Mouse (Mus musculus) heart, embryonic 15.5 days (tissue): ENCODE measurements around the gene Agpat4. TPM values are rescaled to one million over a fixed set of nuclear protein-coding genes. Genes with fewer than 3 reads are reported as not detected.

Experiments
- ATAC-seq: fragments of 200-750 bp; cut with Nextera tagmentation; replicated peaks from 2 replicates; pipeline ENCODE4 v1.8.0; 2017; ENCODE audit warnings: low read depth, moderate TSS enrichment; ENCODE audit not compliant: insufficient number of reproducible peaks, insufficient read depth, low FRiP score
- H3K27ac ChIP-seq: fragments of 300-500 bp; sonication (generic); 2 replicates; pipeline ENCODE4 v1.5.1; 2015; ENCODE audit warnings: mild to moderate bottlenecking, inconsistent platforms
- H3K27me3 ChIP-seq: fragments of 300-500 bp; sonication (generic); 2 replicates; pipeline ENCODE4 v1.6.1; 2015; ENCODE audit warnings: inconsistent platforms
- H3K36me3 ChIP-seq: fragments of 300-500 bp; sonication (generic); 2 replicates; pipeline ENCODE4 v1.6.1; 2015; ENCODE audit warnings: mild to moderate bottlenecking, inconsistent platforms
- H3K4me1 ChIP-seq: fragments of 300-500 bp; sonication (generic); replicated peaks from 2 replicates; pipeline ENCODE4 v1.6.1; 2015; ENCODE audit warnings: inconsistent platforms
- H3K4me2 ChIP-seq: fragments of 300-500 bp; sonication (generic); 2 replicates; pipeline ENCODE4 v1.6.1; 2015; ENCODE audit warnings: inconsistent platforms, mild to moderate bottlenecking, moderate library complexity
- H3K4me3 ChIP-seq: fragments of 300-500 bp; sonication (generic); 2 replicates; pipeline ENCODE4 v1.5.1; 2015; ENCODE audit warnings: mild to moderate bottlenecking, inconsistent platforms
- H3K9ac ChIP-seq: fragments of 300-500 bp; sonication (generic); 2 replicates; pipeline ENCODE4 v1.6.1; 2015; ENCODE audit warnings: mild to moderate bottlenecking, inconsistent platforms
- H3K9me3 ChIP-seq: fragments of 300-500 bp; sonication (generic); replicated peaks from 2 replicates; pipeline ENCODE4 v1.6.1; 2016; ENCODE audit warnings: inconsistent platforms
- WGBS: fragments of 180-500 bp; shearing (Covaris S2); methylation state at CpG from one replicate; pipeline ENCODE4 v1.1.7; 2015; ENCODE audit warnings: mixed read lengths; 5-methylcytosine and 5-hydroxymethylcytosine counted together
- polyA plus RNA-seq: library from polyadenylated mRNA; unstranded; fragments of >200 nt; fragmentation: Nextera tagmentation; extraction: Ambion mirVana; gene quantifications from 2 replicates; pipeline ENCODE4 v1.2.1, GENCODE M21; 2015

The Agpat4 gene
- 13.6 and 19.0 TPM in 2 replicates for polyA plus RNA-seq

DNA sequence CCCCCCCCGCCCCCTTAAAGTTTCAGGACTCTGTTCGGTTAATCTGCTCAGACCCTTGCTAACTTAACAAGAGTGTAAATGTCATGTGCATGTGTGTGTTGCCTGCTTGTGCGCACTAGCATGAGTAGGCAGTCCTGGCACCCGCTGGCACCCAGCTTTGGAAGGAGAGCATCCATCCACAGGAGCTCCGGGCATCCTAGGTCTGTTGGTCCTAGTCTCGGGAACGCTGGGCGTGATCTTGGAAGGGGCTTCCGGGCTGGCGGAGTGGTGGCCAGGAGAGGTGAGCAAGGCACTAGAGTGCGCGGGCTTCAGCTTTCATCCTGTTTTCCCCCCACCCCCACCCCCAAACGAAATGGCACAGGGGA, at the start of gene Agpat4:
Agpat4 (plus strand) TSS at position 144 of the 365 bp plus-strand sequence.
- peak within 1 kb of the TSS; percentile 97 for H3K4me2 ChIP-seq
- H3K4me3 ChIP-seq = peak within 1 kb of the TSS; percentile 64
- peak within 1 kb of the TSS; percentile 88 for H3K27ac ChIP-seq
- H3K27me3 ChIP-seq = no peaks in the 10 kb centered on the region
- H3K9me3 ChIP-seq = no peaks in the 10 kb centered on the region
- peak within 1 kb of the TSS; percentile 57 for H3K9ac ChIP-seq
- WGBS = under 1% methylated on average over 13 of the region's 13 CpGs
- H3K4me1 ChIP-seq = peaks cover 14% of the 10 kb centered on the region
- ATAC-seq = peak; percentile 42
- no peaks in the 10 kb centered on the region for H3K36me3 ChIP-seq

DNA sequence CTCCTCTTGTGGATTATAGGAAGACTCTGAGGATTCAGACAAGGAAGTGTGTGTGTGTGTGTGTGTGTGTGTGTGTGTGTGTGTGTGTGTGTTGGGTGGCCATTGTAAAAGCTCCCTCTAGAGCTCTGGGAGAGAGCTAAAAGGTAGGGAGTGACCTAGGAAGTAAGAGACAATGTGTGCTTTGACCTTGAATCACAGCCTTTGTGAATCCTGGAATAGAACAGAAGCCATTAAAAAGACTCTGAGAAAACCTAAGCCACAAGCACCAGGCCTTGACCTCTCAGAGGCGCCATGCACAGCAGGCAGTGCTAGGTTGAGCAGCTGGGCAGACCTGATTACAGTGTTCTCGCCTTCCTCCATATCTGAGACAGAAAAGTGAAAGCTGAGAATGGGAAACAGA, 41.7 kb upstream of the Agpat4 start:
- Histone ChIP-seq H3K36me3 (no peaks in the 10 kb centered on the region), H3K4me2 (no peak overlapping the region), H3K9ac (no peak overlapping the region), H3K4me3 (no peak overlapping the region), H3K4me1 (no peaks in the 10 kb centered on the region), H3K27ac (no peak overlapping the region), H3K9me3 (no peaks in the 10 kb centered on the region), H3K27me3 (no peaks in the 10 kb centered on the region)
- WGBS = 71% methylated on average over 2 of the region's 2 CpGs
- ATAC-seq = no peak

DNA sequence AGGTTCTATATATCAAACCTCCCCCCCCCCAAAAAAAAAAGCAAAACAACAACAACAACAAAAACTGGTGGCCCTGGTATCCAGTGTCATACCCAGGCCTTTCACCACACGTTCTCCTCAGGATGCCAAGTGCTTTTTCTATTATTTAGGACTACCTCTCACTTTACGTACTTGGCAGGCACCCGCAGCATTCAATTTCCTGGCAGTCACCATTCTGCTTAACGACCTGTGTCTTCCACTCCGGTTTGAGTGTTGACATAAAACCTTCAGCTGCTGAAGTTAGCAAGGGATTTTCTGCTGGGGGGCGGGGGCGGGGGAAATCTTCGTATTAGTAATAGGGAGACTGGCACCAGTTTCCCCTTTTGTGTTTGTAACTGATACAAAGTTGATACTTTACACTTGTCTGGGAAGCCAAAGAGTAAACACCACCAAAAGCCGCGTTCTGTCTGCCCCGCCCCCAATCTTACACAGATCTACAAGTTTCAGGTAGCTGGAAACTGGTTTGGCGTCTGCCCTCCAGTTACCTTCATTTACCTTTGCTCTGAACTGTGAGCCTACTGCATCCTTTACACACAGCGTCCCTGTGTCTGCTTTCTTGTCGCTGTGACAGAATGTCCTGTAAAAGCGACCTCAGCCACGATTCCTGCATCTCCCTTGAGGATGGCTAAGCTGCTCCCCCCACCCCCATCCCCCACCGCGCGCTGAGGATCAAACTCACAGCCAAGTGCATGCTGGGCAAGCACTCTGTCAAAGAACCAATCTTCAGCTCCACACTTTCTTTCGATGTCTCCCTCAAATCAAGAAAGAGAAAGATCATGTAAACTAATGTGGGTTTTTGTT, 37.6 kb upstream of the Agpat4 start:
- Histone ChIP-seq H3K4me1 (no peaks in the 10 kb centered on the region), H3K36me3 (no peaks in the 10 kb centered on the region), H3K9ac (no peak overlapping the region), H3K27ac (no peak overlapping the region), H3K4me2 (no peak overlapping the region), H3K9me3 (no peaks in the 10 kb centered on the region), H3K4me3 (no peak overlapping the region), H3K27me3 (no peaks in the 10 kb centered on the region)
- WGBS = 41% methylated on average over 20 of the region's 20 CpGs
- no peak for ATAC-seq

DNA sequence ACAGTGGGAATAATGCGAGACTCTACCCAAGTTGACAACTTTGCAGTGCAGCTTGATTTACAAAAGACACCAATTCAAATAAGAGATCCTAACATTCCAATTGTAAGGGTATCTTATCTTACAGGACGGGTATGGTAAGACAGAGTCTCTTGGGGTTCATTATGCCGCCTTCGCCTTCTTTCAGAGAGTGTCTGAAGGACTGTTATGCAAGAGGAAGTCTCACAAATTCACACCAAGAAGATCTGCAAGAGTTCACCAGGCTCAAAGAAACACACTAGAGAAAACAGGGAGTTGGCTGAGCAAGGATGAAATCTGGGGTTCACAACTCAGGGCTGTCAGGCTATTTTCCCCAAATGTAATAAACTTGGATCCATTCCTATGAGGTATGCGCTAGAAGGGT, 36.3 kb upstream of the Agpat4 start:
- Histone ChIP-seq H3K9me3 (no peaks in the 10 kb centered on the region), H3K4me1 (no peaks in the 10 kb centered on the region), H3K27ac (no peak overlapping the region), H3K27me3 (no peaks in the 10 kb centered on the region), H3K9ac (no peak overlapping the region), H3K4me3 (no peak overlapping the region), H3K4me2 (no peak overlapping the region), H3K36me3 (no peaks in the 10 kb centered on the region)
- no peak for ATAC-seq
- 75% methylated on average over 5 of the region's 5 CpGs for WGBS

DNA sequence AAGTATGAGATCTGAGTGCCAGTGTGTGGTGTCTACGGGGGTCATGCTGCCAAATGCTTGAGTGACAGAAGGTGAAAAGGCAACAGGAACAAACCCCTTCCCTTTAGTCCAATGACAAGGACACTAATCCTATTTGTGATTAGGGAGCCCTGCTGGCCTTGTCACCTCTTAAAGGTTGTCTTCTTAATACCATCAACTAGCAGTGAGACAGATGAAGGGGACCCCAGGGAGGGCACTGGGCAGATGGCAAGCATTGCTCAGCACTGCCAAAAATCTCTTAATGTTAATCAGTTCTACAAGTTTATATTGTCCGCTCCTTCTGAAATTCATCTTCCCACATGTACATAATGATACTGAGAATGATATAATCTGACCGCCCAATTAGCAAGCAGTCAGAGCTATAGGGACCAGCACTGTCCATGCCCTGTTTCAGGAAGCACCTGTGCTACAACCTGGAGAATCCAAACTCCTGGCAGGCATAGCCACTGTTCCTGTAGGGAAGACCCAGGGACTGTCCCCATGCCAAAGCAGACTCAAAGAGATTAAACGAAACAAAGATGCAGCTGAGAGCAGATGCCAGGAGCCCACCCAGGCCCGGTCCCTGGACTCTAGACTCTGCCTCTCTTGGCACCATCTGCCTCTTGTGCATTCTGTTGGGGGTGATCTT, 28.1 kb upstream of the Agpat4 start:
- ATAC-seq = no peak
- Histone ChIP-seq H3K4me2 (no peak overlapping the region), H3K27me3 (no peaks in the 10 kb centered on the region), H3K4me3 (no peak overlapping the region), H3K4me1 (no peaks in the 10 kb centered on the region), H3K9ac (no peak overlapping the region), H3K36me3 (no peaks in the 10 kb centered on the region), H3K27ac (no peak overlapping the region), H3K9me3 (no peaks in the 10 kb centered on the region)
- WGBS = 63% methylated on average over 5 of the region's 5 CpGs

DNA sequence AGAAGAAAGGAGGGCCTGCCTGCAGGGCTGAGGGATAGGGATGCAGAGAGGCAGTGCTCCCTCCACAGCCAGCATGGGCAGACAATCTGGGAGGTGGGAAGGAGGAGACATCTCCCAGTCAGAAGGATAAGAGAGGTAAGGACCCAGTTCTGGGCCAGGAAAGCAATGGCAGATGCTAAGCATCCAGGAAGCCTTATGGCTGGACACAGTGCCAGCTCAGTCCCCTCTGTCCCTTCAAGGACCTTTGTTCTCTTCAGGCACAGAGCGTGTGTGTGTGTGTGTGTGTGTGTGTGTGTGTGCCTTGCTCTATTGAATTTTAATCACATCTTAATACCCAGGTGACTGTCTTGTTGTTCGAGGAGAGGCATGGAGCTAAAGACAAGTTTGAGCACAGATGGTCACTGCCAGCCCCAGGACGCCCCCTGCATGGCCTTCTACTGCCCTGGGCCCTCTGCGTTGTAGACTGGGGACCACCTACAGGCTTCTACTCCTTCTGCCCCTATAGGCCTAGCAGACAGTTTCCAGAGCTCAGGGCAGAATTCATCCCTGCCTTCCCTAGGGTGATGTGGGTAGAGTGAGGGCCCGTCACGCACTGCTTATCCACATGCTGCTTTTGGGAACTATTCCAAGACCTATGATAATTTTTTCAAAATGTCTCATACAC, 25.5 kb upstream of the Agpat4 start:
- no peaks in the 10 kb centered on the region for H3K9me3 ChIP-seq
- no peak overlapping the region for H3K27ac ChIP-seq
- H3K4me3 ChIP-seq = no peak overlapping the region
- no peak overlapping the region for H3K4me2 ChIP-seq
- H3K27me3 ChIP-seq = no peaks in the 10 kb centered on the region
- ATAC-seq = no peak
- H3K9ac ChIP-seq = no peak overlapping the region
- WGBS = 78% methylated on average over 6 of the region's 6 CpGs
- no peaks in the 10 kb centered on the region for H3K36me3 ChIP-seq
- no peaks in the 10 kb centered on the region for H3K4me1 ChIP-seq

DNA sequence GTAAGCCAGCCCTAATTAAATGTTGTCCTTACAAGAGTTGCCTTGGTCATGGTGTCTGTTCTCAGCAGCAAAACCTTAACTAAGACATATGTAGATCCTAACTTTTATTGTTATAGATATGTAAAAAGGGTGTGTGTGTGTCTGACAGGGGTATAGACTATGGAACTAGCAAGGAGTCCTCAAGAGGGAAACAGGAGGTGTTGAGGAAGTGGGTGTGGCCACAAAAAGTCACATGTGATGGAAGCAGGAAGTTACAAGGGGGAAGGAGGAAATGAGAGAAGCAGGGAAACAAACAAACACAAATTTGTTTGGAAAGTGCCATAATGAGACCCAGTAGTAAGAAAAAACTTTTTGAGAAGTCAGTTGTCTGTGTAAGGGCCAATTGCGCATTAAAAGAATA, 24.5 kb upstream of the Agpat4 start:
- H3K4me1 ChIP-seq = no peaks in the 10 kb centered on the region
- H3K4me2 ChIP-seq = no peak overlapping the region
- H3K9ac ChIP-seq = no peak overlapping the region
- no peak overlapping the region for H3K27ac ChIP-seq
- 93% methylated on average over 1 of the region's 1 CpGs for WGBS
- no peak for ATAC-seq
- no peaks in the 10 kb centered on the region for H3K9me3 ChIP-seq
- no peaks in the 10 kb centered on the region for H3K27me3 ChIP-seq
- no peaks in the 10 kb centered on the region for H3K36me3 ChIP-seq
- H3K4me3 ChIP-seq = no peak overlapping the region

DNA sequence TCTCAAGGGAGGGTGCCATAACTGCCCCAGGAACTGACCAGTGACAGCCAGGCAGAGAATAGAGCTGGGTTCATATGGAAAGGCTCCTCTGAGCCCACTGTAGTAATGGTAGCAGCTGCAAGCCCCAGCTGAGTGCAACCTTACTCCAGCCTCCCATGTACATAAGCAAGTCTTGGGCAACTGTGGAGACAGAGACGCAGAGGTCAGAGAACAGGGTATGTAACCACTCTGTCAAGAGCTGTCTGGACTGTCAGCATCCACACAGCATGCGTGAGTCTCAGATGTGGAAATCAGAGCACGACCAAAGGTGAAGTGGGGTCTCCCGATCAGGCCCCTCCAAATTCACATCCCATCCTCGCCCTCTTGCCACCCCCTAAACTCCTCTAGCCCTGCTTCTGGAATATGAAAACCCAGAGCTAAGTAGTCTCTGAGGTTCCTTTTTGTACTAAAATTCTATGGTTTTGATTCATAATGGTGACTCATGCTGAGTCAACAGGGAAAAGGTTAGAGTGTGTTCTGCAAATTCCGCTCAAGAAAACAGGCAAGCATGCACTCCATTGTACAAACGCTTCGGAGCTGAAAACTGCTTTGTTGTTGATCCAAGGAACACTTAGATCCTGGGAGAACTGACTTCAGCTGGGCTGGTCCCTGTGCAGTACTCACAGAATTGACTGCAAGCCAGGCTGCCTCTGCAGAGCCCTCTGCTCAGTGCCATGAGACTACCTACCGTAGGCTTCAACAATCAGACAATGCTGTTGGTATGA, 23.5 kb upstream of the Agpat4 start:
- 84% methylated on average over 9 of the region's 9 CpGs for WGBS
- no peak overlapping the region for H3K27ac ChIP-seq

DNA sequence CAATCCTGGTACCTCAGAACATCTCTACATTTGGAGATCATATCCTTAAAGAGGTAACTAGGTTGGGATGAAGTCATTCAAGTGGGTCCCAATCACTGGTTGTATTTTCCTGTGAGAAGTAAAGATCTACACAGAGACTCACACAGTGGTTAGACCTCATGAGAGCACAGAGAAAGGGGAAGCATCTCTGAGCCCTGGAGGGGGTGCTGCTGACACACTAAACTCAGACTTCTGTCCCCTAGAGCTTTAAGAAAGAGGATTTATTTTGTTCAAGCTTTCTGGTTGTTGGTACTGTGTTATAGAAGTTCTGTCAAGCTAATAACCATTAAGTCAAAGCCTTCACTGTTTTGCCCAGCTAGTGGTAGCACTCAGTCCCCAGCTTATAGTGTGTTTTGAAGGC, 19.1 kb upstream of the Agpat4 start:
- Histone ChIP-seq H3K9me3 (no peaks in the 10 kb centered on the region), H3K27me3 (no peaks in the 10 kb centered on the region), H3K36me3 (no peaks in the 10 kb centered on the region), H3K4me1 (no peaks in the 10 kb centered on the region), H3K4me2 (no peak overlapping the region), H3K9ac (no peak overlapping the region), H3K4me3 (no peak overlapping the region), H3K27ac (no peak overlapping the region)
- no peak for ATAC-seq

More for the DNA sequence above, 23.5 kb upstream of the Agpat4 start:
- Histone ChIP-seq H3K36me3 (no peaks in the 10 kb centered on the region), H3K27me3 (no peaks in the 10 kb centered on the region), H3K9ac (no peak overlapping the region), H3K4me1 (no peaks in the 10 kb centered on the region), H3K4me3 (no peak overlapping the region), H3K9me3 (no peaks in the 10 kb centered on the region), H3K4me2 (no peak overlapping the region)
- no peak for ATAC-seq

DNA sequence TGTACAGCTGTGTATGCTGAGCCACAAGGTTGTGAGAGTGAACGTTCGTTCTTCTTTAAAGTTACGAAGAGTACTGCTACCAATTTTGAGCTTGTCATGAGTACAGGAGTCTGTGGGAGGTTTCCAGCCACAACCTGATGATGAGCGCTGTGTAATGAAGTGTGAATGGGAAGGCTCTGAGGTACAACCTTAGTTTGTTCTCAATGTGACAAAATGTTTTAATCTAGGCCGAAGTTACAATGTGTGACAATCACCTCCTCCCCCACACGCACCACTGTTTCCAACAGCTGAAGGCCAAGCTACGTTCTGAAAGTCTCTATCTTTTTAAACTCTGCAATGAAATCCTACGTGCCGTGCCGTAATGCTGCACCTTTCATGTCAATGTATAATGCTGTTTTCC, 16.2 kb upstream of the Agpat4 start:
- no peaks in the 10 kb centered on the region for H3K27me3 ChIP-seq
- no peaks in the 10 kb centered on the region for H3K4me1 ChIP-seq
- ATAC-seq = no peak
- H3K27ac ChIP-seq = no peak overlapping the region
- no peaks in the 10 kb centered on the region for H3K9me3 ChIP-seq
- H3K36me3 ChIP-seq = no peaks in the 10 kb centered on the region
- no peak overlapping the region for H3K9ac ChIP-seq
- no peak overlapping the region for H3K4me3 ChIP-seq
- no peak overlapping the region for H3K4me2 ChIP-seq
- WGBS = 91% methylated on average over 10 of the region's 10 CpGs

DNA sequence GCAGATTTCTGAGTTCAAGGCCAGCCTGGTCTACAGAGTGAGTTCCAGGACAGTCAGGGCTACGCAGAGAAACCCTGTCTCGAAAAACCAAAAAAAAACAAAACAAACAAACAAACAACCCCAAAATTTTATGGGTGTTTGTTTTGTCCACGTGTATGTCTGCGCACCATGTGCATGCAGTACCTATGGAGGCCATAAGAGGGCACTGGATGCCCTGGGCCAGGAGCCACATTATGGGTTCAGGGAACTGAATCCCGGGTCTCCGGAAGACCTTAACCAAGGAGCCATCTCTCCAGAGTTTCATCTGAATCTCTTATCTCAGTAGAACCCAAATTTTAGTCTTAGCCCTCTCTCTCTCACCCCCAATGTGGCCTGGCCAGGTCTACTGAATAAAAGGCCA, 14.7 kb upstream of the Agpat4 start:
- no peak overlapping the region for H3K9ac ChIP-seq
- WGBS = 83% methylated on average over 6 of the region's 6 CpGs
- H3K4me3 ChIP-seq = no peak overlapping the region
- no peaks in the 10 kb centered on the region for H3K36me3 ChIP-seq
- no peak overlapping the region for H3K4me2 ChIP-seq
- H3K4me1 ChIP-seq = no peaks in the 10 kb centered on the region
- H3K27ac ChIP-seq = no peak overlapping the region
- no peaks in the 10 kb centered on the region for H3K27me3 ChIP-seq
- ATAC-seq = no peak
- no peaks in the 10 kb centered on the region for H3K9me3 ChIP-seq
